Mouse (Mus musculus) intestine, embryonic 14.5 days (tissue): ENCODE measurements at regions not wholly inside any gene's neighbourhood (a gene's known extent, or its start where the extent isn't known, plus 50 kb on each side); places are given as distances from the start of the nearest gene placed in this dataset.
A peak's percentile ranks its signal among the peaks of the same experiment; 100 is the strongest.

Experiments
- ATAC-seq: fragments of 200-750 bp; cut with Nextera tagmentation; replicated peaks from 2 replicates; pipeline ENCODE4 v1.8.0; 2017; ENCODE audit warnings: low read depth, moderate number of reproducible peaks, moderate TSS enrichment, moderate library complexity; ENCODE audit not compliant: low FRiP score, low TSS enrichment
- DNase-seq: peaks from one replicate; pipeline ENCODE4 v3.0.0-alpha.2; 2018; ENCODE audit warnings: low spot score
- H3K27ac ChIP-seq: fragments of 300-500 bp; sonication (generic); 2 replicates; pipeline ENCODE4 v1.5.1; 2014; ENCODE audit warnings: low read depth, mild to moderate bottlenecking, control low read depth
- H3K27me3 ChIP-seq: fragments of 300-500 bp; sonication (generic); replicated peaks from 2 replicates; pipeline ENCODE4 v1.6.1; 2014; ENCODE audit warnings: low read length, control low read depth; ENCODE audit not compliant: control insufficient read depth, insufficient read depth
- H3K36me3 ChIP-seq: fragments of 300-500 bp; sonication (generic); 2 replicates; pipeline ENCODE4 v1.6.1; 2014; ENCODE audit warnings: low read length, control low read depth; ENCODE audit not compliant: control insufficient read depth, insufficient read depth
- H3K4me1 ChIP-seq: fragments of 300-500 bp; sonication (generic); replicated peaks from 2 replicates; pipeline ENCODE4 v1.6.1; 2014; ENCODE audit warnings: low read length, control low read depth, mixed read lengths; ENCODE audit not compliant: control insufficient read depth, insufficient read depth
- H3K4me2 ChIP-seq: fragments of 300-500 bp; sonication (generic); 2 replicates; pipeline ENCODE4 v1.6.1; 2014; ENCODE audit warnings: low read length
- H3K4me3 ChIP-seq: fragments of 300-500 bp; sonication (generic); 2 replicates; pipeline ENCODE4 v1.5.1; 2014; ENCODE audit warnings: low read depth, low read length, control low read depth, mixed read lengths
- H3K9ac ChIP-seq: fragments of 300-500 bp; sonication (generic); 2 replicates; pipeline ENCODE4 v1.6.1; 2014; ENCODE audit warnings: mild to moderate bottlenecking, low read length
- H3K9me3 ChIP-seq: fragments of 300-500 bp; sonication (generic); 2 replicates; pipeline ENCODE4 v1.6.1; 2016; ENCODE audit warnings: low read length, control low read depth; ENCODE audit not compliant: control insufficient read depth
- WGBS: fragments of 180-500 bp; shearing (Covaris S2); extraction: QIAGEN DNeasy Blood & Tissue Kit; methylation state at CpG from one replicate; pipeline ENCODE4 v1.1.7; 2014; 5-methylcytosine and 5-hydroxymethylcytosine counted together

DNA sequence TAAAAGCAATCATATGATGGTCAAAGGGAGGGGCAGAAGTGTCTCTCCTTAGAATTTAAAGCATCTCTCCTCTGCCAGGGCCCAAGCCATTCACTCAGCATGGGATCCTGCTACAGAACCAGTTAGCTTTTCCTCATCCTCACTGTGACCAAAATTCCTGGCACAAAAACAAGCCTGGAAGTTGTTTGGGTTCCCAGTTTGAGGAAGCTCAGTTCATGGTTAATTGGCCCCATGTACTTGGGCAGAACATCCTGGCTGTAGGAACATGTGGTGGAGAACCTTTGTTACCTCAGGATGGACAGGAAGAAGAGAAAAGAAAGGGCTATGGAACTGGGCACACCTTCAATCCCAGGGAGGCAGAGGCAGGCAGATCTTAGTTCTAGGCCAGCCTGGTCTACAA, 52.4 kb upstream of the Mfge8 start:
- H3K4me2 ChIP-seq, result no peak overlapping the region
- DNase-seq, result no peak
- H3K9me3 ChIP-seq, result 0 out of 2 replicates have a peak, but pooled peaks cover 2% of the 10 kb centered on the region
- peaks cover 9% of the 10 kb centered on the region for H3K4me1 ChIP-seq
- H3K36me3 ChIP-seq, result no peaks in the 10 kb centered on the region
- no peak overlapping the region for H3K27ac ChIP-seq
- H3K4me3 ChIP-seq, result no peak overlapping the region
- no peak for ATAC-seq
- no peaks in the 10 kb centered on the region for H3K27me3 ChIP-seq
- no peak overlapping the region for H3K9ac ChIP-seq

DNA sequence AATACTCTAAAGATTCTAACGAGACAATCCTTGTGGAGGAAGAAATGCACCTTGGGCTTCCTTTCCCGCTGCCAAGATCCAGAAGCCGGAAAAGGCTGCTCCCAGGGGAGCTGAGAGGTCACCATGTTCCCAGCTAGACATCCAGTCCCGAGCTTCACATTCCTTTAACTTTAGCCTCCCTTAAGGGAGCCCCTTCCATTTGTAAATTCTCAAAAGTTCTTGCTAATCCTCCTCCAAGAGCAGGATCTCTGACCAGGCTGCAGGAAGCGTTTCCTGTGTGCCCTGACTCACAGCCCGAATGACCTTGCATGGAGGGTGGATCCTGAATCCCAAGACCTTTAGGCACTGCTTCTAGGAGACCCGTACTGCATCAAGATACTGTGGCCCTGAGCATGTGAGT, 53.5 kb upstream of the Mfge8 start:
- 0 out of 2 replicates have a peak, but pooled peaks cover 2% of the 10 kb centered on the region for H3K9me3 ChIP-seq
- no peak for ATAC-seq
- no peak overlapping the region for H3K4me3 ChIP-seq
- H3K27ac ChIP-seq, result peak overlapping the region; percentile 69
- H3K27me3 ChIP-seq, result no peaks in the 10 kb centered on the region
- no peak overlapping the region for H3K4me2 ChIP-seq
- H3K4me1 ChIP-seq, result peaks cover 12% of the 10 kb centered on the region
- no peak overlapping the region for H3K9ac ChIP-seq
- WGBS, result 29% methylated on average over 7 of the region's 7 CpGs
- no peak for DNase-seq
- no peaks in the 10 kb centered on the region for H3K36me3 ChIP-seq

DNA sequence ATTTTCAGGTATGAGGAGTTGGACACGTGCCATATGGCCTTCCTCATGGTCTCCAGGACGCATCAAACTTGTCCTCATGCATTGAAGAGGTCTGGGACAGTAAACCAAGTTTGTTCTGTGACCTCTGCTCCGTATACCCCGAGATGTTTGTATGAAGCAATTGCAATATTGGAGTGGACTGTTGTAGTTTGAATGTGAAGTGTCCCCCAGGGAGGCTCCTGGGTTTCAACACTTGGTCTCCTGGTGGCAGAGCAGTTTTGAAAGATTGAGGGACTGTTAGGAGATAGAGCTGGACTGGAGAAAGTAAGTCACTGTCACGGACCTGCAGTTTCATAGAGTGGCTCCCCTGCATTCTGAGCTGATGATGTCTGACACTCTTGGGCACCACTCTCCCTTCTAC, 54.6 kb upstream of the Mfge8 start:
- Histone ChIP-seq H3K27ac (no peak overlapping the region; the same call in 1 of the 2 replicates), H3K4me1 (peaks cover 13% of the 10 kb centered on the region), H3K4me2 (no peak overlapping the region), H3K27me3 (no peaks in the 10 kb centered on the region), H3K9me3 (0 out of 2 replicates have a peak, but pooled peaks cover 2% of the 10 kb centered on the region), H3K4me3 (no peak overlapping the region), H3K36me3 (no peaks in the 10 kb centered on the region), H3K9ac (no peak overlapping the region)
- ATAC-seq, result no peak
- DNase-seq, result no peak
- WGBS, result 79% methylated on average over 5 of the region's 5 CpGs

DNA sequence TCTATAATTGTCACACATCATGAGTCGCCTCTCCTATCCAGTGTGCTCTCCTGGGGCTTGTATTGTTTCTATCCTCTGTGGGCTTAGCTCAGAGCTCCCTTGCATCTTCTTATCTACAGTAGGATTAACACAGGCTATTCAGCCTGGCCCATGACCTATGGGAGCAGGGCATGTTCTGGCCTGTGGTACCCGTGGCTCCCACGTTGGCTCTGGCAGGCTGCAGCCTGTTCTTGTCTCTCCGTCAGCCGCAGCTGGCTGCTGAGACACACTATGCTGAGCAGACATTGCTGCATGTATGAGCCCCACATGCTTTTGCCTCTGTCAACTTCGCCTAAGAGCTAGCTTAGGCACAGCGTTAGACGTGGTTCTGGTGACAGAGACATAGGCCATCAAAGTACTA, 58.3 kb upstream of the Mfge8 start:
- 38% methylated on average over 8 of the region's 8 CpGs for WGBS
- H3K9me3 ChIP-seq, result 0 out of 2 replicates have a peak, but pooled peaks cover 5% of the 10 kb centered on the region
- no peak overlapping the region for H3K4me2 ChIP-seq
- H3K4me1 ChIP-seq, result peaks cover 33% of the 10 kb centered on the region
- ATAC-seq, result no peak
- DNase-seq, result no peak
- H3K9ac ChIP-seq, result no peak overlapping the region
- no peaks in the 10 kb centered on the region for H3K36me3 ChIP-seq
- no peak overlapping the region for H3K27ac ChIP-seq
- H3K27me3 ChIP-seq, result no peaks in the 10 kb centered on the region
- H3K4me3 ChIP-seq, result no peak overlapping the region

DNA sequence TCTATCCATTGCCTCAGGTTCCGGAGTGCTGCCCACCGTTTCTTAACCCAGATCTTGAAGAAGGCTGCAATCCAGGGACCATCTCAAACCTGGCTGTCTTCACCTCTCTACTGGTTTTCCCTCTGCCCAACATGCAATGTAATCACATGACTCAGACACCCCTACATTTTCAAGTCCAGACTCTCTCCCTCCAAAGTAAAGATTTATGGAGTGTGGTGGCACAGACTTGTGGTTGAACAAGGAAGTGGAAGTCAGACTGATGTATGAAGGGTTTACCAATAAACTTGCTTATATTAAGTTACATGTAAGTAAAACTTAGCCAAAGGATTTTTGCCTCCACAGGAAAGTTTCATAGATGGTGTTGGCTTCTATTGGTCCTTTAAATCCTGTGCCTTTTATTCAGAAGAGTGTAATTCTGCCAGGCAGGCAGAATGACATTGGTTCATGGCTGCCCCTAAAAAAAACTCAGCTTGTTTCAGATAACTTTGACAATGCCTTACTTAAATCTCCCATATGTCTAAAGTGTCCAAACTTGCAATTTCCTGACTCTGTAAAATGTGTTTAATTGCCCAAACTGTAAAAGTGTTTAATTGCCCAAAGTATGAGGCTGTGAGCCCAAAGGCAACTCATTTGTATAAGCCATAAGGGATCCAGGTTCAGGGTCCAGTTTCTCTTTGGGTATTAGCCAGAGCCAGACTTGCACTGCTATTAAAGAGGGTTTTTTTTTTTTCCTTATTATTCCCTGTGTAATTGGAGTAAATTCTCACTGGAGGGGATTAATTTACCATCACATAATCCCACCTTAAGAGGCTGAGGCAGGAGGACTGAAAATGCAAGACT, 61.7 kb upstream of the Mfge8 start:
- Histone ChIP-seq H3K4me2 (peak overlapping the region; percentile 35), H3K4me3 (no peak overlapping the region), H3K9me3 (0 out of 2 replicates have a peak, but pooled peaks cover 2% of the 10 kb centered on the region), H3K27ac (peak overlapping the region; percentile 81), H3K4me1 (peaks cover 24% of the 10 kb centered on the region), H3K9ac (no peak overlapping the region), H3K36me3 (no peaks in the 10 kb centered on the region), H3K27me3 (no peaks in the 10 kb centered on the region)
- ATAC-seq (no peak), DNase-seq (no peak)
- WGBS, result 89% methylated on average over 2 of the region's 2 CpGs

DNA sequence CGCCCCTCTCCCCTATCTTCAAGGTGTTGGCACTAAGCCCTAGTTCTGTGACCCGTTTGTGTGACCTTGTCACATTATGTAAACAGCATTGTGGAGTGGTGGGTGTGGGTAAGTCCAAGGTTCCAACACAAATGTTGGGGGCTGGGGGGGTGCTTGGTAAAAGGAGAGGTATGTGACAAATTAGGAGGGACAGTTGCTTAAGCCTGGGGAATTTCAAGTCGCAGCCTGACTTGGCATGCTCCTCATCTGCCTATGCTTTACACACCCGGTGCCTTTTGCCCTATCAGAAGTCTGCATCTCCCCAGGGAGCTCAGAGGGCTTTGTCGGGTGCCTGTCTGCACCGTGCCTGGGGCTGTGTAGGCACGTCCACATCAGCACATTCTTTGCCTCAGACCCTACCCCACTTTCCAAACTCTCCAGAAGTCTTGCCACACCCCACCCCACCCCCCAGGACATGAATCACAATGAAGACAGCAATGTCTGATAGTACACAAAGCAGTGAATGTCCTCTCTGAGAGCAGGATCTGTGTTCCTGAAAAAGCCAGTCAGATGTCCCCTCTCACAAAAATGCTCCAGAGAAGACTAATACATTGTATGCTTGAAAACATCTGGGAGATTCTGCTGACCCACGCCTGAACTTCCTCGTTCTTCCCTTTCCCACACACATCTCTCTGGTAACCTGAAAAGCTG, 61.6 kb upstream of the Abhd2 start:
- WGBS, result 5% methylated on average over 9 of the region's 9 CpGs
- H3K9ac ChIP-seq, result no peak overlapping the region
- peak overlapping the region; percentile 35 for H3K4me2 ChIP-seq
- H3K4me3 ChIP-seq, result no peak overlapping the region
- ATAC-seq, result peak; percentile 70
- no peaks in the 10 kb centered on the region for H3K27me3 ChIP-seq
- peak overlapping the region; percentile 81 for H3K27ac ChIP-seq
- peaks cover 24% of the 10 kb centered on the region for H3K4me1 ChIP-seq
- DNase-seq, result peak; percentile 59
- no peaks in the 10 kb centered on the region for H3K36me3 ChIP-seq
- H3K9me3 ChIP-seq, result 0 out of 2 replicates have a peak, but pooled peaks cover 2% of the 10 kb centered on the region

DNA sequence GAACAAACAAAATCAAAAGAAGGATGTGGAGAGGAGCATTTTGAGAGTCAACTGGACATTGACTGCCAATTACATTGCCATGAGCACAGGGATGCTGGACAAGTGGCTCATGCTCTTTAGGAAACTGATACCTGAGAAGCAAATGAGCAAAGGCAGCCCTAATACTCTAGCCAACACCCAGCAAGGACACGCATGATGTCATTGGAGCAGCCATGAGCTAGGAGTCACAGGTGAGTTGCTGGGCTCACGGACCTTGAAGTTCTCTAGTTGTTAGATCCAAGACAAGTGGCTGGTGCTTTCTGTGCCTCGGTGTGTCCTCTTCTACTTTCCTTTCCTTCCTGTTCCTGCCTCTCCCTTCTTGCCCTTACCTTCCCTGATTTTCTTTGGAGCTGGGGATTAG, 60.8 kb upstream of the Abhd2 start:
- Histone ChIP-seq H3K9ac (no peak overlapping the region), H3K4me2 (no peak overlapping the region), H3K9me3 (0 out of 2 replicates have a peak, but pooled peaks cover 2% of the 10 kb centered on the region), H3K27ac (0 out of 2 replicates have a peak overlapping the region, but pooled peaks have one; percentile 81), H3K36me3 (no peaks in the 10 kb centered on the region), H3K4me1 (peaks cover 22% of the 10 kb centered on the region), H3K27me3 (no peaks in the 10 kb centered on the region), H3K4me3 (no peak overlapping the region)
- ATAC-seq (no peak), DNase-seq (no peak)
- 80% methylated on average over 3 of the region's 3 CpGs for WGBS

DNA sequence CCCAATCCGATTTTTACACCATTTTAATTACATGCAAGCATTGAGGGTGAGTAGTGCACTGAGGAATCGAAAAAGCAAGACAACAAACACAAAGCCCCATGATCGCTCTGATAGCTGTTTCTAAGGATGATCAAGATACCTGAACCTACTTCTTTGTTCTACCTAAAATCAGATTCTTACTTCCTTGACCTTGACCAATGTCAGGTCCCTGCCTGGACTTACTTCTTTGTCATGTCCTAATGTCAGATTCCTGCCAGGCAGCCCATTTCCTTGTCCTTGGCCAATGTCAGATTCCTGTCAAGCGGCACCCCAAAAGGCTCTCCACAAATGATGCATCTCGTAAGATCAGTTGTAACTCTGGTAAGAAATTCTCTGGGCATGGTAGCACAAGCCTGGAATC, 58.0 kb upstream of the Abhd2 start:
- no peak overlapping the region for H3K4me2 ChIP-seq
- no peaks in the 10 kb centered on the region for H3K9me3 ChIP-seq
- ATAC-seq (no peak), DNase-seq (no peak)
- H3K27ac ChIP-seq, result no peak overlapping the region
- WGBS, result 95% methylated on average over 5 of the region's 5 CpGs
- H3K36me3 ChIP-seq, result no peaks in the 10 kb centered on the region
- H3K4me1 ChIP-seq, result peaks cover 19% of the 10 kb centered on the region
- H3K4me3 ChIP-seq, result no peak overlapping the region
- no peak overlapping the region for H3K9ac ChIP-seq
- H3K27me3 ChIP-seq, result no peaks in the 10 kb centered on the region
